ENCODE assay signal across 10 mouse cellular contexts in the genomic region with DNA sequence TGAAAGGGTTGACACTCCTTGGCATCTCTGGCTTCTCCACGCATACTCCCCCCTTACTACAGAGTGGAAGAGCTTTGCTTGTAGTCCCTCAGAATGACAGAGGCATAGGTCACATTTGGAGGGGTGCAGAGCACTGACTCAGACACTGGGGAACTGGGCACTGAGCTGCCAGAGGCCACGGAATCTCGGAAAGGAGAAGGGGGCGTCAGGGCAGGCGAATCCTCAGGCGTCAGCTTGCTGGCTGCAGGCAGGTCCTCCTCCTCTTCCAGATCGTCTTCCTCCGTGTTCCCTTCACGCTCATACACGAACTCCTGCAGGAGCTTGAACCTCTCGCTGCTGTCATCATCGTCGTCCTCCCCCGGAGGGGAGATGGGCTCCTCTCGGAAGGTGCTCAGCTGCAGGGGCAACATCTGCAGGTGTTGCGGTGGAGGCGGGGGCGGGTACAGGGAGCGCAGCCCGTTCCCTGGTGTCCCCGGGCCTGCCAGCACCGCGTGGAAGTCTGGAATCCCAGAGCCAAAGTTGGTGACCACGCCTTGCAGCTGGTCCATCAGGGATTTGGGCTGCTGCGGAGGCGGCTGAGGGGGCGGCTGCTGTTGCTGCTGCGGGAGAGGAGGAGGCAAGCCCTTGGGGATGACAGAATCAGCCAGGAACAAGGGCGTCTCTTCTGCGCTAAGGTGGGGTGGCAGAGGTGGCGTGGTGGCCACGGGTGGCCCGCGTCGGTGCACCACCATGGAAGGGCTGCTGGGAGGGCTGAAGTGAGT. TPM values are rescaled to one million over a fixed set of nuclear protein-coding genes. Genes with fewer than 3 reads are reported as not detected.
A peak's percentile ranks its signal among the peaks of the same experiment; 100 is the strongest.
DNase-seq lines count a peak whose midpoint lies in the region; ATAC-seq and TF ChIP-seq lines count a peak whose summit lies in the region.
"Had no signal": no experiment of that assay in that cellular context is flagged by ENCODE, and none has a peak within 500 bp of the region (broad histone marks: within the 10 kb centered on the region; RNA-seq: fewer than 3 reads in every experiment).

No protein-coding gene starts in this region.

- H3K27ac ChIP-seq in embryonic facial prominence, embryonic 10.5 days (replicated peaks) = 0 out of 2 replicates have a peak overlapping the region, but pooled peaks have one; percentile 40
- H3K27ac ChIP-seq in hindbrain, postnatal 0 days = no peak overlapping the region

- H3K36me3 ChIP-seq in C2C12 (ENCODE audit: control insufficient read depth, insufficient read depth) = no peaks in the 10 kb centered on the region
- H3K36me3 ChIP-seq in embryonic facial prominence, embryonic 10.5 days (replicated peaks) = no peaks in the 10 kb centered on the region
- H3K36me3 ChIP-seq in hindbrain, postnatal 0 days (ENCODE audit: insufficient read depth, low read length) = no peaks in the 10 kb centered on the region

- peak; percentile 77 for ATAC-seq in frontal cortex, adult (ENCODE audit: low TSS enrichment)
- ATAC-seq in hindbrain, postnatal 0 days = peak; percentile 69
- ATAC-seq in megakaryocyte, adult 5-6 weeks (ENCODE audit: poor library complexity, severe bottlenecking) = peak; percentile 56

- H3K4me1 ChIP-seq in embryonic facial prominence, embryonic 10.5 days = peaks cover 12% of the 10 kb centered on the region
- peaks cover 4% of the 10 kb centered on the region; the same call in 1 of the 2 replicates for H3K4me1 ChIP-seq in hindbrain, postnatal 0 days (ENCODE audit: insufficient read depth, low read length)

- no peak for TF ChIP-seq CTCF in C2C12 (IDR thresholded peaks at IDR 0.05; ENCODE audit: control insufficient read depth, insufficient read depth, insufficient read length)
- no peak for TF ChIP-seq CTCF in hindbrain, postnatal 0 days (IDR thresholded peaks at IDR 0.05; ENCODE audit: low read depth)

- no peaks in the 10 kb centered on the region for H3K27me3 ChIP-seq in C2C12 (ENCODE audit: control insufficient read depth, insufficient read depth, insufficient read length)
- peaks cover 28% of the 10 kb centered on the region for H3K27me3 ChIP-seq in embryonic facial prominence, embryonic 10.5 days (replicated peaks; ENCODE audit: low read depth, poor library complexity, severe bottlenecking)
- no peaks in the 10 kb centered on the region for H3K27me3 ChIP-seq in hindbrain, postnatal 0 days (ENCODE audit: insufficient read depth, low read length)

- no peaks in the 10 kb centered on the region for H3K9me3 ChIP-seq in embryonic facial prominence, embryonic 10.5 days
- no peaks in the 10 kb centered on the region for H3K9me3 ChIP-seq in hindbrain, postnatal 0 days (ENCODE audit: low read length)

- H3K79me3 ChIP-seq in C2C12 (ENCODE audit: low read depth) = no peaks in the 10 kb centered on the region

- no peak for DNase-seq in frontal cortex, postnatal 25 days (ENCODE audit: low spot score in 2 of 2)
- peak; percentile 37 for DNase-seq in embryonic facial prominence, embryonic 10.5 days (ENCODE audit: low spot score)
- peak; percentile 12 for DNase-seq in hindbrain, postnatal 0 days (ENCODE audit: low spot score)
- DNase-seq in right cerebral cortex, postnatal 36 days (ENCODE audit: low spot score in 2 of 2) = peak; percentile 60 to 64
- no peak for DNase-seq in spleen, postnatal 4 days (ENCODE audit: low spot score in 2 of 2)

- peak overlapping the region; percentile 35 for H3K9ac ChIP-seq in hindbrain, postnatal 0 days (replicated peaks; ENCODE audit: low read length)

- 3% methylated on average over 35 of the region's 35 CpGs for WGBS in embryonic facial prominence, embryonic 10.5 days
- WGBS in hindbrain, postnatal 0 days = under 1% methylated on average over 35 of the region's 35 CpGs

- H3K4me3 ChIP-seq in C2C12 (ENCODE audit: insufficient read depth, poor library complexity, severe bottlenecking) = no peak overlapping the region
- H3K4me3 ChIP-seq in embryonic facial prominence, embryonic 10.5 days = peak overlapping the region; percentile 64
- peak overlapping the region; percentile 44 for H3K4me3 ChIP-seq in hindbrain, postnatal 0 days (ENCODE audit: low read length)

- peak overlapping the region; percentile 14 for H3ac ChIP-seq in C2C12 (ENCODE audit: control insufficient read depth, insufficient read length, low read depth)

- H3K79me2 ChIP-seq in C2C12 (ENCODE audit: control insufficient read depth, insufficient read depth) = no peaks in the 10 kb centered on the region

- H3K4me2 ChIP-seq in hindbrain, postnatal 0 days (ENCODE audit: low read depth, low read length) = peak overlapping the region; percentile 68

TF ChIP-seq in C2C12, 6 proteins besides CTCF, POLR2A, EP300 and RAD21:
- TF ChIP-seq USF1 (IDR thresholded peaks at IDR 0.05; ENCODE audit: low read depth) (no peak), FOSL1 (IDR thresholded peaks at IDR 0.05; ENCODE audit: insufficient read depth, low read length, poor library complexity, severe bottlenecking) (no peak), CEBPB (IDR thresholded peaks at IDR 0.05; ENCODE audit: low read depth) (no peak), MYOG (IDR thresholded peaks at IDR 0.05; ENCODE audit: control insufficient read depth, extremely low read depth, insufficient read length) (no peak), MAX (IDR thresholded peaks at IDR 0.05) (no peak), MYOD1 (IDR thresholded peaks at IDR 0.05; ENCODE audit: control insufficient read depth, insufficient read length, low read depth) (no peak)

RNA-seq across cellular contexts. Expression of gene Gm10944, which starts 7.9 kb away (rescaled TPM):
- polyA plus RNA-seq in C2C12 (2012; fragmentation: generic; extraction: Trizol) = not detected
- polyA plus RNA-seq in embryonic facial prominence, embryonic 10.5 days (2016; fragmentation: Nextera tagmentation; extraction: Ambion mirVana) = not detected in 2 replicates
- not detected in 2 replicates for total RNA-seq in hindbrain, postnatal 0 days (2014; rRNA removed)
- polyA plus RNA-seq in hindbrain, postnatal 0 days (2015; fragmentation: Nextera tagmentation; extraction: Ambion mirVana) = not detected in 2 replicates
- not detected in 2 replicates for total RNA-seq in megakaryocyte, adult 5-6 weeks (2015)
- not detected in 2 replicates for total RNA-seq in megakaryocyte, adult 5-6 weeks (2017)
- total RNA-seq: CH12.LX; layer of hippocampus, postnatal 14 days had no signal

Comparison
In these comparisons a context has a peak if more than half of its experiments do, and no peak if none do; other contexts are left out.
1. DNase-seq: peak in embryonic facial prominence, embryonic 10.5 days (single experiment), hindbrain, postnatal 0 days (single experiment) and right cerebral cortex, postnatal 36 days (2 of 2); none in frontal cortex, postnatal 25 days (0 of 2) and spleen, postnatal 4 days (0 of 2).
2. Peak in every context shown above with its lines, with median percentiles within 50 percentile points of each other: ATAC-seq.